Mouse (Mus musculus) G1E (cell line): ENCODE data around the gene Zfp637.

ENCODE experiments used
- CTCF ChIP-seq: IDR thresholded peaks from 2 replicates; pipeline ENCODE4 v1.5.1; 2012; ENCODE audit warnings: low read depth, low read length, inconsistent platforms, mixed read lengths
- POLR2AphosphoS5 ChIP-seq: IDR thresholded peaks from 2 replicates; pipeline ENCODE4 v1.6.1; 2012; ENCODE audit warnings: low read depth, low read length, inconsistent platforms; ENCODE audit not compliant: insufficient replicate concordance

- TF ChIP-seq CTCF (no peak), POLR2AphosphoS5 (no peak)
Measured at GRCm38 (mm10) chr6:117840686-117841510, at the start of gene Zfp637.
